Mouse (Mus musculus) ES-Bruce4 (cell line): ENCODE data around the gene Ms4a4c. TPM values are rescaled to one million over a fixed set of nuclear protein-coding genes. Genes with fewer than 3 reads are reported as not detected.

ENCODE experiments used
- H3K27ac ChIP-seq: 2 replicates; pipeline ENCODE4 v1.5.1; 2012; ENCODE audit warnings: low read length, inconsistent platforms; ENCODE audit not compliant: insufficient read depth
- H3K27me3 ChIP-seq: 2 replicates; pipeline ENCODE4 v1.6.1; 2012; ENCODE audit warnings: mild to moderate bottlenecking, low read length, inconsistent platforms; ENCODE audit not compliant: control insufficient read depth, poor library complexity, insufficient read depth, severe bottlenecking
- H3K36me3 ChIP-seq: 2 replicates; pipeline ENCODE4 v1.6.1; 2012; ENCODE audit warnings: inconsistent platforms, mild to moderate bottlenecking, low read length, moderate library complexity; ENCODE audit not compliant: control insufficient read depth, poor library complexity, insufficient read depth, severe bottlenecking
- H3K4me1 ChIP-seq: one replicate; pipeline ENCODE4 v1.8.1; 2011; ENCODE audit warnings: low read length; ENCODE audit not compliant: control insufficient read depth, insufficient read depth
- H3K4me3 ChIP-seq: 2 replicates; pipeline ENCODE4 v1.5.1; 2011; ENCODE audit warnings: low read depth, mild to moderate bottlenecking, low read length
- H3K9ac ChIP-seq: 2 replicates; pipeline ENCODE4 v1.6.1; 2012; ENCODE audit warnings: low read depth, mild to moderate bottlenecking, inconsistent platforms; ENCODE audit not compliant: poor library complexity, severe bottlenecking
- H3K9me3 ChIP-seq: replicated peaks from 2 replicates; pipeline ENCODE4 v1.6.1; 2012; ENCODE audit warnings: mild to moderate bottlenecking, low read length, inconsistent platforms; ENCODE audit not compliant: control insufficient read depth, poor library complexity, insufficient read depth, severe bottlenecking
- CTCF ChIP-seq: IDR thresholded peaks from one replicate; pipeline ENCODE4 v1.8.1; 2011; ENCODE audit warnings: low read depth, low read length
- EP300 ChIP-seq: IDR thresholded peaks from 2 replicates; pipeline ENCODE4 v1.6.1; 2011; ENCODE audit warnings: low read depth, low read length; ENCODE audit not compliant: insufficient read depth
- POLR2A ChIP-seq: IDR thresholded peaks from one replicate; pipeline ENCODE4 v1.8.1; 2011; ENCODE audit warnings: low read length; ENCODE audit not compliant: insufficient read depth
- polyA plus RNA-seq: library from polyadenylated mRNA; stranded (reverse); fragments of >200 nt; gene quantifications from 2 replicates; pipeline ENCODE4 v1.2.4, GENCODE M21; 2011; ENCODE audit warnings: low read depth; ENCODE audit not compliant: missing spikeins, insufficient read depth, insufficient read length

Gene Ms4a4c
- polyA plus RNA-seq: not detected in 2 replicates

DNA sequence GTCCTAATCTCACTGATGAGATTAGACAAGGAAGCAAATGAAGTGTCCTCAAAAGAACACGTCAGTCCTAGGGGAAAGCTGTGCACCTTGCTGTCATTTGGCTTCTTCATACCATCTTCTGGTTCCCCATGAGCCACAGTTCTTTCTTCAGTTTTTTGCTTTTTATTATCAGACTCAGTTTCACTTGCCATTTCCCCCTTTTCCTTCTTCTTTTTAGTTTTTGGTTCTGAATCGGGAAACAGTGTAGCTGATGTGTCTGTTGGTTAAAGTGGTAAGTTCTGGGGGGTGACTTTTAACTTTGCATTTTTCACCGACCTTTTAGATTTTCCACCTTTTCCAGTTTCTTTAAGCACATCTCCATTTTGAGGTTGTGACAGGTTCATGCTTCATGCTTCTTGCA is at the start of gene Ms4a4c:
TSS of gene Ms4a4c (plus strand) at position 244 of the 400 bp plus-strand sequence.
- no peak within 1 kb of the TSS for H3K9ac ChIP-seq
- no peak within 1 kb of the TSS for H3K4me3 ChIP-seq
- TF ChIP-seq CTCF (no peak), POLR2A (no peak)
- no peaks in the 10 kb centered on the region for H3K27me3 ChIP-seq
- no peaks in the 10 kb centered on the region for H3K36me3 ChIP-seq
- no peak within 1 kb of the TSS for H3K27ac ChIP-seq
- no peaks in the 10 kb centered on the region for H3K4me1 ChIP-seq
- no peaks in the 10 kb centered on the region for H3K9me3 ChIP-seq

DNA sequence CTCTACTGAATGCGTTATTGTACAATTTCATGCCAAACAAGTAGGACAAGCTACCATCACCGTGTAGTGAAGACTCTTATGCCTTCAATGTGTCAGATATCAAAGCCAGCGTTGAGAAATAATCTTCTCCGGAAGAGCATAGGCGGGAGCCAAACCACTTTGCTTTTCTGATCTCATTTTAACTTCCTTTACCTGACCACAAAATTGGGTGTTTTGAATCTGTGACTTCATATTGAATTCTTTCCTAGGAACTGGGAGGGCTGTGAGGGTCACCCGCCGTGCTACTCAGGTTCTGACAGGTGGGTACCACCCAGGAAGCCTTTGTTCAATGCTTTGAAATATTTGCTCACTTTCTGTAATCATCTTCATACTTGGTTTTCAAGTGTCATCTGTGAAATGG is 48.8 kb upstream of the Ms4a4c start:
- TF ChIP-seq CTCF: no peak
- TF ChIP-seq POLR2A: no peak
- TF ChIP-seq EP300: no peak
- H3K27me3 ChIP-seq: no peaks in the 10 kb centered on the region
- no peaks in the 10 kb centered on the region for H3K9me3 ChIP-seq
- no peaks in the 10 kb centered on the region for H3K36me3 ChIP-seq
- H3K4me3 ChIP-seq: no peak overlapping the region
- H3K4me1 ChIP-seq: no peaks in the 10 kb centered on the region
- no peak overlapping the region for H3K9ac ChIP-seq
- H3K27ac ChIP-seq: no peak overlapping the region

- Histone ChIP-seq H3K36me3 (no peaks in the 10 kb centered on the region), H3K4me3 (no peak overlapping the region), H3K9me3 (no peaks in the 10 kb centered on the region), H3K9ac (no peak overlapping the region), H3K4me1 (no peaks in the 10 kb centered on the region), H3K27ac (no peak overlapping the region), H3K27me3 (no peaks in the 10 kb centered on the region)
- TF ChIP-seq EP300 (no peak), CTCF (no peak), POLR2A (no peak)
These were observed 44.5 kb upstream of the Ms4a4c start for GRCm38 (mm10) chr19:11360106-11360505.

GRCm38 (mm10) chr19:11362002-11362401 is 42.6 kb upstream of the Ms4a4c start:
- no peak overlapping the region for H3K27ac ChIP-seq
- TF ChIP-seq POLR2A: no peak
- H3K9ac ChIP-seq: no peak overlapping the region
- H3K4me1 ChIP-seq: no peaks in the 10 kb centered on the region
- H3K4me3 ChIP-seq: no peak overlapping the region
- no peaks in the 10 kb centered on the region for H3K27me3 ChIP-seq
- H3K9me3 ChIP-seq: no peaks in the 10 kb centered on the region
- H3K36me3 ChIP-seq: no peaks in the 10 kb centered on the region

DNA sequence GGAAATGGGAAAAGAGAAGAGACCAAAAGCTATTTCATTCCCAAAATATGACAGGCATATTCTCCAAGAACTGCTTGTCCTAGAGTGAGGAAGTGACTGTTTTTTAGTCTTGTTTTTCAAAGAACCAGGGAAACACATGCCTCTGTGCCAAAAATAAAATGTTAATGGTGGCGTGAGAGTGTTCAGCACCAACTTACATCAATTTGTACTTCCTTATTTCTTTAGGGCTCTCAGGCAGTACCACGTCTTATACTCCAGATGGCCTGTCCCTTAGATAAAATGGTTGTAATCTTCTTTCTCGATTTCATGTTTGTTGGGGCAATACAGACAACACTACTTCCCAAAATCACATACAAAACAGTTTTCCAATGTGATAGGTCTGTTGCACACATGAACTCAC is 36.3 kb upstream of the Ms4a4c start:
- no peaks in the 10 kb centered on the region for H3K36me3 ChIP-seq
- TF ChIP-seq POLR2A (no peak), CTCF (no peak), EP300 (no peak)
- H3K4me3 ChIP-seq: no peak overlapping the region
- H3K27ac ChIP-seq: no peak overlapping the region
- no peak overlapping the region for H3K9ac ChIP-seq
- H3K9me3 ChIP-seq: no peaks in the 10 kb centered on the region
- H3K27me3 ChIP-seq: no peaks in the 10 kb centered on the region
- no peaks in the 10 kb centered on the region for H3K4me1 ChIP-seq

GRCm38 (mm10) chr19:11371181-11371580 is 33.4 kb upstream of the Ms4a4c start:
- no peaks in the 10 kb centered on the region for H3K27me3 ChIP-seq

More at GRCm38 (mm10) chr19:11371181-11371580, 33.4 kb upstream of the Ms4a4c start:
- no peaks in the 10 kb centered on the region for H3K36me3 ChIP-seq
- no peak overlapping the region for H3K9ac ChIP-seq
- H3K27ac ChIP-seq: no peak overlapping the region
- TF ChIP-seq POLR2A (no peak), CTCF (no peak), EP300 (no peak)
- H3K4me3 ChIP-seq: no peak overlapping the region
- H3K9me3 ChIP-seq: no peaks in the 10 kb centered on the region
- no peaks in the 10 kb centered on the region for H3K4me1 ChIP-seq
